Mouse (Mus musculus) hindbrain, postnatal 0 days (tissue): ENCODE measurements at regions not wholly inside any gene's neighbourhood (a gene's known extent, or its start where the extent isn't known, plus 50 kb on each side); places are given as distances from the start of the nearest gene placed in this dataset.

ENCODE experiments used
- ATAC-seq: fragments of 200-750 bp; cut with Nextera tagmentation; 2 replicates; pipeline ENCODE4 v1.8.0; 2017; ENCODE audit warnings: mild to moderate bottlenecking, moderate TSS enrichment, moderate library complexity
- DNase-seq: peaks from one replicate; pipeline ENCODE4 v3.0.0-alpha.2; 2015; ENCODE audit warnings: low spot score
- H3K27ac ChIP-seq: fragments of 300-500 bp; sonication (generic); 2 replicates; pipeline ENCODE4 v1.5.1; 2014; ENCODE audit warnings: mild to moderate bottlenecking
- H3K27me3 ChIP-seq: fragments of 300-500 bp; sonication (generic); 2 replicates; pipeline ENCODE4 v1.6.1; 2014; ENCODE audit warnings: low read length, mixed read lengths; ENCODE audit not compliant: insufficient read depth
- H3K36me3 ChIP-seq: fragments of 300-500 bp; sonication (generic); 2 replicates; pipeline ENCODE4 v1.6.1; 2014; ENCODE audit warnings: low read length, mixed read lengths; ENCODE audit not compliant: insufficient read depth
- H3K4me1 ChIP-seq: fragments of 300-500 bp; sonication (generic); 2 replicates; pipeline ENCODE4 v1.6.1; 2014; ENCODE audit warnings: antibody characterized with exemption, low read length, mixed read lengths; ENCODE audit not compliant: insufficient read depth
- H3K4me2 ChIP-seq: fragments of 300-500 bp; sonication (generic); 2 replicates; pipeline ENCODE4 v1.6.1; 2014; ENCODE audit warnings: low read depth, mild to moderate bottlenecking, low read length, moderate library complexity, mixed read lengths
- H3K4me3 ChIP-seq: fragments of 300-500 bp; sonication (generic); 2 replicates; pipeline ENCODE4 v1.5.1; 2014; ENCODE audit warnings: low read length
- H3K9ac ChIP-seq: fragments of 300-500 bp; sonication (generic); replicated peaks from 2 replicates; pipeline ENCODE4 v1.6.1; 2014; ENCODE audit warnings: mild to moderate bottlenecking, low read length, moderate library complexity, mixed read lengths
- H3K9me3 ChIP-seq: fragments of 300-500 bp; sonication (generic); 2 replicates; pipeline ENCODE4 v1.6.1; 2016; ENCODE audit warnings: low read length, mixed read lengths
- CTCF ChIP-seq: IDR thresholded peaks from 2 replicates; pipeline ENCODE4 v1.5.1; 2016; ENCODE audit warnings: antibody characterized with exemption, control low read depth, low read depth
- WGBS: fragments of 180-500 bp; shearing (Covaris S2); extraction: QIAGEN DNeasy Blood & Tissue Kit; methylation state at CpG from one replicate; pipeline ENCODE4 v1.1.7; 2014; 5-methylcytosine and 5-hydroxymethylcytosine counted together

DNA sequence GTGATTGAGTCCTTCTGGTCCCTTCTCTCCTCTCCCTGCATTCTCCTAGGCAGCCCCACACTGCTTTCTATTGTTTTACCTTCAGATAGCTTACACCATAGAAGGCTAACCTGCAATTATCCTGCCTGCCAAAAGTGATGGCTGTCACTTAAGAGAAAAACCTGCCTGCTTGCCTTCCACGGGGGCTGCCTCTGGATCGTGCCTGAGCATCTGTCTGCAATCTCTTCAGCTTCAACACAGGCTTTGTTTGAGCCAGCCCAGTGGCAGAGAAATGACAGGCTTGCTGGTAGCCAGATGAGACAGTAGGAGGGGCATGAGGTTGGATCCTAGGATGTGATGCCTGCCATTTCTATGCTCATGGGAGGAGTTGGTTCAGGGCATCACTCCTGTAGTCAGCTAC is 345.2 kb upstream of the Tshz3 start:
- H3K36me3 ChIP-seq, result no peaks in the 10 kb centered on the region
- no peak overlapping the region for H3K9ac ChIP-seq
- ATAC-seq, result 0 out of 2 replicates have a peak, but pooled peaks have one; percentile 29
- no peak overlapping the region for H3K4me2 ChIP-seq
- TF ChIP-seq CTCF, result no peak
- H3K4me1 ChIP-seq, result no peaks in the 10 kb centered on the region
- WGBS, result 25% methylated on average over 2 of the region's 2 CpGs
- H3K4me3 ChIP-seq, result no peak overlapping the region
- DNase-seq, result no peak
- H3K27me3 ChIP-seq, result no peaks in the 10 kb centered on the region
- H3K9me3 ChIP-seq, result no peaks in the 10 kb centered on the region
- no peak overlapping the region for H3K27ac ChIP-seq

DNA sequence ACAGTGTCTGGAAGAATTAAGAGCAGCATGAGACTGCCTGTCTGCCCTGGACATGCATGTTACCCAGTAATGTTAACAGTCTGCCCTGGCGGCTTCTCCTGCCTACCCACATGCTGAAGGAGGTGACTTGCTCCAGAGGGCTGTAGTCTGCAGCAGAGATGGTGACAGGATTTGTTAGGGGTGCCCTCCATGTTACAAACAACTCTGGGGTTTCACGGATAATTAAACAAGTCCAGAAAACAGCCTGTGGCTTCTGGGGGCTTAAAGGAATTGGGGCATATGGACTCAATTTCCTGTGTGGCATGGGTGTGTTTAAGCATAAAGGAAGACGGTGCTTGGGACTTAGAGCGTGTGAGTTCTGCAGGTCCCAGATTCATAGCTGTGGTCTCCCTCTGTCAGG is 347.3 kb upstream of the Tshz3 start:
- DNase-seq (no peak), ATAC-seq (no peak)
- no peak overlapping the region for H3K27ac ChIP-seq
- no peaks in the 10 kb centered on the region for H3K9me3 ChIP-seq
- H3K9ac ChIP-seq, result no peak overlapping the region
- H3K4me1 ChIP-seq, result no peaks in the 10 kb centered on the region
- no peak overlapping the region for H3K4me2 ChIP-seq
- H3K4me3 ChIP-seq, result no peak overlapping the region
- TF ChIP-seq CTCF, result no peak
- H3K27me3 ChIP-seq, result no peaks in the 10 kb centered on the region
- H3K36me3 ChIP-seq, result no peaks in the 10 kb centered on the region
- WGBS, result 79% methylated on average over 4 of the region's 4 CpGs

DNA sequence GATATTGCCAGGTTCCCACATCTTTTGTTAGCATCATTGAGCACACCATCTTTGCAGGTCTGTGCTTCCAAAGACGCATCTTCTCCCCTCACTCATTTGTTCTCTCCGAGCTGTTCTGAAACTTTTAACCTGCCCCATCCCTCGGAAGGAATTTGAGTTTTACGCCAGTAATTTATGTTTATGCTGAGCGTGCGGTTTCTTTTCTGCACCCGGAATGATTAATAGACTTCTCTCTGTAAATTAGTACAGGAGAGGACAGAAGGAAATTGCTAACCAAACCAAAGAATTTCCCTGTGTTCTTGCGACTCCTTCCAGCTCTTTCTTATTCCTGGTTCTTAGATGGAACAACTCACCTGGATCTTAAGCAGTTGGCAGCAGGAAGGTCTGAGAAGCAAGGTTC is 349.7 kb upstream of the Tshz3 start:
- 79% methylated on average over 8 of the region's 8 CpGs for WGBS

DNA sequence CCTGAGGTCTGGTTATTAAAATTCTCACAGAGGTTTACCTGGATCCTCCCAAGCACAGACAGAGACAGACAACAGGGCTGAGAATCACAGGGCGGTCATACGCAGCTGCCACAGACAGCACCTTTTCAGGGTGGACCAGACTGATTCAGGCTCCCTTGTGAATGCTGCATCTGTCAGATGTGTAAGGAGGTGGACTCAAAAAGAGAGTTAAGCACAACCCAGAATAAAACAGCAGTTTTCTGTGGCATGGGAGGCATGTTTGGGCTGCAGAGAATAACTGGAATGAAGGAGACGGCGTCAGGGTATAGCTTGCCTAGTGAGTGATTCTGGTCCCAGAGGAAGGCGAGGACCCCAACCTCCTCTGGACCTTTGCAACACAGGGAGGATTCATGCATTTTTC is 363.1 kb upstream of the Tshz3 start:
- H3K4me3 ChIP-seq, result no peak overlapping the region
- no peak overlapping the region for H3K27ac ChIP-seq
- H3K9ac ChIP-seq, result no peak overlapping the region
- no peak for TF ChIP-seq CTCF
- no peaks in the 10 kb centered on the region for H3K36me3 ChIP-seq
- H3K27me3 ChIP-seq, result no peaks in the 10 kb centered on the region
- no peaks in the 10 kb centered on the region for H3K4me1 ChIP-seq
- H3K9me3 ChIP-seq, result no peaks in the 10 kb centered on the region
- WGBS, result 92% methylated on average over 5 of the region's 5 CpGs
- no peak for ATAC-seq
- H3K4me2 ChIP-seq, result no peak overlapping the region
- no peak for DNase-seq

More for the DNA sequence above, 349.7 kb upstream of the Tshz3 start:
- Histone ChIP-seq H3K27me3 (no peaks in the 10 kb centered on the region), H3K27ac (no peak overlapping the region), H3K36me3 (no peaks in the 10 kb centered on the region), H3K4me1 (no peaks in the 10 kb centered on the region), H3K4me2 (no peak overlapping the region), H3K4me3 (no peak overlapping the region), H3K9me3 (no peaks in the 10 kb centered on the region), H3K9ac (no peak overlapping the region)
- ATAC-seq, result no peak
- DNase-seq, result no peak
- TF ChIP-seq CTCF, result no peak

DNA sequence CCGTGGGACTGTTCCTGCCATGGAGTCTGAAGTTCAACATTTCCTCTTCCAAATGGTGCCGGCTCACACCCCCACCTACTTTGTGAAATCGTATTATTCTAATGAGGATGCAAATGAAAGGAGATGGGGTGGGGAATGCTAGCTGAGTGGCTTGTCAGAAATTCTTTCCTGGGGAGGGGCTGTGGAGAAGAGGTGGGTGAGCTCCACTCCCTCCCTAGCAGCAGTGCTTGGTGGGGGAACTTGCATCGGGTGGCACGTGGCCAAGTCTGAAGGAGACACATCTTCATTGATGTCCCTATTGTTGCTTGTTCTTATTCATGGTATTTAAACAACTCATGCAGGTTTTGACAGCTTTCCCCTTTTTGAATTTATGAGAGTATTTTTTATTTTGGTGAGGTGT is 363.8 kb upstream of the Tshz3 start:
- H3K4me2 ChIP-seq, result no peak overlapping the region
- H3K4me3 ChIP-seq, result no peak overlapping the region
- no peaks in the 10 kb centered on the region for H3K9me3 ChIP-seq
- no peaks in the 10 kb centered on the region for H3K4me1 ChIP-seq
- H3K36me3 ChIP-seq, result no peaks in the 10 kb centered on the region
- H3K9ac ChIP-seq, result no peak overlapping the region
- DNase-seq (no peak), ATAC-seq (no peak)
- TF ChIP-seq CTCF, result no peak
- no peak overlapping the region for H3K27ac ChIP-seq
- 33% methylated on average over 5 of the region's 5 CpGs for WGBS
- H3K27me3 ChIP-seq, result no peaks in the 10 kb centered on the region

DNA sequence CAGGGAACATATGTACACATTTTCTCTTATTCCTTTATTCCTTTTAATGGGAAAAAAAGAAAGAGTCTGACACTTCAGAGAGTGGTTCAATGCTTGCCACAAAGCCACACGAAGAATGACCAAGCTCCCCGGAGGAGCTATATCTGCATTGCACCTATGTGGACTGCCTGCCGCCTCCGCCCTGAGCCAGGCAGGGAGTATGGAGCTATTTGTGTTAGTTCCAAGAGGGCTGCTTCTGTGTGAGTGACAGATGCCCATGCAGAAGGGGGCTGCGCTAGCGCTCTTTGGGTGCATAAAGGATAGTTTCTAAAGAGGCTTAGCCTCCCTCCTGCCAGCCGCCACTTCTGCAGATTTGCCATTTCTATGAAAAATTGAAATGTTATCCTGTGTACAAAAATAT is 365.3 kb upstream of the Tshz3 start:
- H3K4me3 ChIP-seq, result no peak overlapping the region
- H3K9me3 ChIP-seq, result no peaks in the 10 kb centered on the region
- no peaks in the 10 kb centered on the region for H3K4me1 ChIP-seq
- no peak overlapping the region for H3K9ac ChIP-seq
- no peak for DNase-seq
- ATAC-seq, result no peak
- 81% methylated on average over 7 of the region's 7 CpGs for WGBS
- no peaks in the 10 kb centered on the region for H3K27me3 ChIP-seq
- H3K36me3 ChIP-seq, result no peaks in the 10 kb centered on the region
- no peak overlapping the region for H3K4me2 ChIP-seq
- H3K27ac ChIP-seq, result no peak overlapping the region
- TF ChIP-seq CTCF, result no peak

DNA sequence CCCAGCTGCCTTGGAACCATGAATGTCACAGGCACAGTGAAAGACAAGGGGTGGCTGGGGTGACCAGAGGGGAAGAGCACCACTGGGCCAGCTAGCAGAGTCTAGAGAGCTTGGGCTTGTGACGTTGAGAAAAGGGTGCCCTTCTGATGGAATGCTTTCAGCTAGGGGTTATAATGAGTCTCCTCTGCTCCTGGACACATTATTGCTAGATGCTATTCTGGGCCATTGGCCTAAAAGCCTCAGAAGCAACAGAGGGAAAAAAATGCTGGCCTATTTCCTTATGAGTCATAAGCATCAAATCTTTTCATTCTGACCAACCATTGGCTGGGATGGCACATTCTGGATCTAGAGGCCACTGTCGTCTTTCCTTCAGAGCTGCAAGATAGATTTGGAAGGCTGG is 369.8 kb upstream of the Tshz3 start:
- TF ChIP-seq CTCF, result no peak
- H3K4me3 ChIP-seq, result no peak overlapping the region
- no peak for DNase-seq
- H3K4me2 ChIP-seq, result no peak overlapping the region
- no peaks in the 10 kb centered on the region for H3K9me3 ChIP-seq
- no peak overlapping the region for H3K9ac ChIP-seq
- WGBS, result 86% methylated on average over 2 of the region's 2 CpGs
- H3K36me3 ChIP-seq, result no peaks in the 10 kb centered on the region
- no peaks in the 10 kb centered on the region for H3K4me1 ChIP-seq
- ATAC-seq, result no peak
- H3K27me3 ChIP-seq, result no peaks in the 10 kb centered on the region
- H3K27ac ChIP-seq, result no peak overlapping the region
